Mouse (Mus musculus): ENCODE results near the gene Zfp142. TPM values are rescaled to one million over a fixed set of nuclear protein-coding genes. Genes with fewer than 3 reads are reported as not detected.

Zfp142 gene
- polyA plus RNA-seq, 1 experiment from 2014 or later, result 5.1 TPM

Small RNAs within 50 kb of the gene (microRNA-seq; reads per million reads assigned to microRNA genes)
- not detected for gene Gm25035

Other genes with a start within 250 kb of the Zfp142 start
- gene Catip, start 226.1 kb downstream of the Zfp142 start, polyA plus RNA-seq (2015; fragmentation: Nextera tagmentation; extraction: Ambion mirVana), result 0.33 and 0.38 TPM in 2 replicates
- gene Slc11a1, start 213.1 kb downstream of the Zfp142 start, polyA plus RNA-seq (2015; fragmentation: Nextera tagmentation; extraction: Ambion mirVana), result 2.8 and 3.1 TPM in 2 replicates
- 57.3 and 60.4 TPM in 2 replicates for gene Ctdsp1, start 196.7 kb downstream of the Zfp142 start, polyA plus RNA-seq (2015; fragmentation: Nextera tagmentation; extraction: Ambion mirVana)
- 0.19 and 0.45 TPM in 2 replicates for gene Vil1, start 178.9 kb downstream of the Zfp142 start, polyA plus RNA-seq (2015; fragmentation: Nextera tagmentation; extraction: Ambion mirVana)
- gene Cnot9, start 82.2 kb downstream of the Zfp142 start, polyA plus RNA-seq (2015; fragmentation: Nextera tagmentation; extraction: Ambion mirVana), result 31.7 and 33.6 TPM in 2 replicates
- 0.52 and 0.64 TPM in 2 replicates for gene Plcd4, start 45.4 kb downstream of the Zfp142 start, polyA plus RNA-seq (2015; fragmentation: Nextera tagmentation; extraction: Ambion mirVana)
- gene Usp37, start 44.0 kb downstream of the Zfp142 start, polyA plus RNA-seq (2015; fragmentation: Nextera tagmentation; extraction: Ambion mirVana), result 19.1 and 19.2 TPM in 2 replicates
- gene Bcs1l, start within 50 bp of the Zfp142 start, polyA plus RNA-seq (2015; fragmentation: Nextera tagmentation; extraction: Ambion mirVana), result 20.5 and 21.7 TPM in 2 replicates
- gene Rnf25, start 13.2 kb upstream of the Zfp142 start, polyA plus RNA-seq (2015; fragmentation: Nextera tagmentation; extraction: Ambion mirVana), result 23.7 and 24.5 TPM in 2 replicates
- 2.8 and 3.5 TPM in 2 replicates for gene Stk36, start 13.2 kb upstream of the Zfp142 start, polyA plus RNA-seq (2015; fragmentation: Nextera tagmentation; extraction: Ambion mirVana)
- gene Ttll4, start 73.5 kb upstream of the Zfp142 start, polyA plus RNA-seq (2015; fragmentation: Nextera tagmentation; extraction: Ambion mirVana), result 8.0 and 9.1 TPM in 2 replicates
- gene Cyp27a1, start 125.3 kb upstream of the Zfp142 start, polyA plus RNA-seq (2015; fragmentation: Nextera tagmentation; extraction: Ambion mirVana), result 11.1 and 11.3 TPM in 2 replicates
- 4.2 and 7.2 TPM in 2 replicates for gene Prkag3, start 161.0 kb upstream of the Zfp142 start, polyA plus RNA-seq (2015; fragmentation: Nextera tagmentation; extraction: Ambion mirVana)
- gene Wnt6, start 183.6 kb upstream of the Zfp142 start, polyA plus RNA-seq (2015; fragmentation: Nextera tagmentation; extraction: Ambion mirVana), result 0.31 and 0.36 TPM in 2 replicates
- gene Wnt10a, start 203.3 kb upstream of the Zfp142 start, polyA plus RNA-seq (2015; fragmentation: Nextera tagmentation; extraction: Ambion mirVana), result not detected in 2 replicates

All from heart, embryonic 13.5 days (tissue).